Mouse (Mus musculus) heart, adult 11 months (tissue): ENCODE data around the gene Ifitm1.
A peak's percentile ranks its signal among the peaks of the same experiment; 100 is the strongest.

Experiments
- DNase-seq: peaks from one replicate; pipeline ENCODE4 v3.0.0; 2022

Ifitm1 gene

GRCm38 (mm10) chr7:140966921-140967320, at the start of gene Ifitm1:
Ifitm1 (plus strand) TSS chr7:140967221.
- peak; percentile 41 for DNase-seq

GRCm38 (mm10) chr7:140919911-140920310, 47.1 kb upstream of the Ifitm1 start:
- no peak for DNase-seq

- DNase-seq, result no peak
Measured at GRCm38 (mm10) chr7:140920418-140921029, 46.5 kb upstream of the Ifitm1 start, which contains the start of gene Nlrp6. Nlrp6 (plus strand) TSS chr7:140920902.

GRCm38 (mm10) chr7:140921225-140921975, 45.6 kb upstream of the Ifitm1 start:
- no peak for DNase-seq

- no peak for DNase-seq
Measured at GRCm38 (mm10) chr7:140922398-140923069, 44.5 kb upstream of the Ifitm1 start.

- no peak for DNase-seq
Measured at GRCm38 (mm10) chr7:140923070-140923775, 43.8 kb upstream of the Ifitm1 start.

- no peak for DNase-seq
Measured at GRCm38 (mm10) chr7:140927181-140927580, 39.8 kb upstream of the Ifitm1 start.

GRCm38 (mm10) chr7:140938436-140938835, 28.6 kb upstream of the Ifitm1 start:
- no peak for DNase-seq

GRCm38 (mm10) chr7:140938896-140939295, 28.1 kb upstream of the Ifitm1 start:
- no peak for DNase-seq

- peak; percentile 95 for DNase-seq
Measured at GRCm38 (mm10) chr7:140939669-140940171, 27.3 kb upstream of the Ifitm1 start.

GRCm38 (mm10) chr7:140941222-140942051, 25.6 kb upstream of the Ifitm1 start, which contains the start of gene Pgghg:
Pgghg (plus strand) TSS chr7:140941391.
- DNase-seq, result peak; percentile 100

GRCm38 (mm10) chr7:140942341-140942740, 24.7 kb upstream of the Ifitm1 start:
- DNase-seq, result peak; percentile 95

GRCm38 (mm10) chr7:140942811-140943210, 24.2 kb upstream of the Ifitm1 start:
- peak; percentile 94 for DNase-seq

- peak; percentile 95 for DNase-seq
Measured at GRCm38 (mm10) chr7:140943356-140943755, 23.7 kb upstream of the Ifitm1 start.

- DNase-seq, result peak; percentile 90
Measured at GRCm38 (mm10) chr7:140944236-140944635, 22.8 kb upstream of the Ifitm1 start.

GRCm38 (mm10) chr7:140945247-140945646, 21.8 kb upstream of the Ifitm1 start:
- DNase-seq, result peak; percentile 86

- peak; percentile 95 for DNase-seq
Measured at GRCm38 (mm10) chr7:140946311-140946710, 20.7 kb upstream of the Ifitm1 start.

- peak; percentile 98 for DNase-seq
Measured at GRCm38 (mm10) chr7:140946980-140947379, 20.0 kb upstream of the Ifitm1 start.

- peak; percentile 95 for DNase-seq
Measured at GRCm38 (mm10) chr7:140948161-140948560, 18.9 kb upstream of the Ifitm1 start.

- DNase-seq, result peak; percentile 89
Measured at GRCm38 (mm10) chr7:140949255-140949654, 17.8 kb upstream of the Ifitm1 start.

- peak; percentile 93 for DNase-seq
Measured at GRCm38 (mm10) chr7:140949824-140950530, 17.0 kb upstream of the Ifitm1 start, which contains the start of gene Ifitm5. Ifitm5 (minus strand) TSS chr7:140950291.
